Mouse (Mus musculus) embryonic stem cell, embryonic (primary cell): ENCODE measurements at regions not wholly inside any gene's neighbourhood (a gene's known extent, or its start where the extent isn't known, plus 50 kb on each side); places are given as distances from the start of the nearest gene placed in this dataset.

Source experiments
- CTCF ChIA-PET, 4 experiments: fragments of 300-600 bp in 2 of 4; fragments of 350-600 bp in 2 of 4; sonication (Branson Sonifier 250); formaldehyde crosslinking; loops; one replicate each; lab custom pipeline; 2022; ENCODE audit warnings: inconsistent platforms in 2 of 4; lab: Charles Lee
- POLR2A ChIA-PET, 4 experiments: fragments of 300-600 bp in 2 of 4; fragments of 350-600 bp in 2 of 4; sonication (Branson Sonifier 250); formaldehyde crosslinking; loops; one replicate each; lab custom pipeline; 2022; ENCODE audit warnings: antibody characterized with exemption in 4 of 4, inconsistent platforms in 1 of 4; lab: Charles Lee

DNA sequence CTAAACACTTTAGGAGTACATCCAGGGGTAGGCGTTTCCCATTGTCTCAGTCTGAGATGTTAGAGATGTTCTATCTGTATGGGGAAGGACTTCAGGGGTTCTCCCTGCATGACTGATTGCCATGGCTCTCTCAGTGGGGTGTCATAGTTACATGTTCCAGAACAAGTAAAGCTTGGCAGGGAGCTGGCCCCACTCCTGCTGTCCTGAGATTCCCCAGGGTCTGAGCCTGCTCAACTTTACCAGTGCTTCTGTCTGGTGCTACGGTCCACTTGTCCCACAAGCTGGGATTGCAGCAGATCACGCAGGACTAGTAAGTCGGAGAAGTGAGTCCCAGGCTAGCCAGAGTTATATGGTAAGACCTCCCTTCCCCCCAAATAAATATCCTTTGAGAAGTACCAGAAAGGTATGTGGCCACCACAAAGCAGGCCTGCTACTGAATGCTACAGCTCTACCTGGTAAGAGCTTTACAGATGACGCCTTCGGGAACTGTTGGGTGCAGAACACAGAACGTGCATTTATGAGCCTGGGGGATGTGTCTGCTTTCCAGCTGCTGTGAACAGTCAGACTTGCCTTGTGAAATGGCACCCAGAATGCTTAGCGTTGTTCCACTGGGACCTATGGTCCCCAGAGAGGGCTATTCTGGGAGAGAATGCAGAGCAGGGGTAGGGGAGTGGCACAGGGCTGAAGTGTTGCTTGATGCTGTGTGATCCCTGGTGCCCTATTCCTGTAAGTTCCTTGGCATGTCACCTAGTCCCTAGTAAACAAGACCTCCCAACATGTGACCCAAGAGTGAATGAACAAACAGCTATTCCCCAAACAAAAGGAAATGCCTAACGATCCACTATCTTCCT, 148.9 kb upstream of the Tgfbr2 start:
- POLR2A ChIA-PET: interaction anchor here in 1 of 4 experiments (1.0 to 1.4 kb wide), 3 partner anchors 11 to 39 kb away, joined by 3 to 4 read pairs (median 4); no protein-coding TSS in a partner anchor

DNA sequence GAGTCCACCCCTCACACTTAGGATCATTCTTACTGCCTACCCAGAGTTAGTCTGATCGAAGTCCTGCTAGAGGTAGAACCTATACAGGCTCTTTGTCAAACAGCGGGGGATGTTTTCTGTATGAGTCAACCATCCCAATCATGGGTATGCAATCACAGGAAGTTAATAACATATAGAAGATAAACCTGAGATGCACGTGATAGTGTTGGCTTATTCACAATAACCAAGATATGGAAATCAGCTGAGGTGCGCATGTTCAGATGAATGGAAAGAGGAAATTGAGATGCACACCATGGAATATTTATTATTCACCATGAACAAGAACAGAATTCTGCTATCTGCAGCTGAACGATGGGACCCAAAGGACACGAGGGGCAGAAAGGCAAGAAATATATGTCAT, 146.7 kb upstream of the Tgfbr2 start:
- ChIA-PET CTCF (no interaction called here), POLR2A (no interaction called here)

More for the DNA sequence above, 148.9 kb upstream of the Tgfbr2 start:
- CTCF ChIA-PET: no interaction called here

DNA sequence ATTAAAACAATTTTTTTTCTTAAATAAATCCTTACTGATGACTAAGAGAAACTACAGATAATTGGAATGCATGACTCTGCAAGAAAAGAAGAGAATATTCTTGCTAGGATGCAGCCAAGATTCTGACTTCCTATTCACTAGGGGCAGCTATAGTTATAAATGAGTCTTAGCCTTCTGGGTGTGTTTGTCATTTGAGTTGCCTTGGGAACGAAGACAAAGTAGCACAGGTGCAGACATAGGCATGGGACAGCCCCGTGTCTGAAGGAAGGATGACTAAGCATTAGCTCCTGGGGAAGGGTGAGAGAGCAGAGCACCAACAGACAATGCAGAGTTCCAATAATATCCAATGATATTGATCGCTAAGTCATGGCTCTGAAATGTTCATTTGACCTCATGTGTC, 144.3 kb upstream of the Tgfbr2 start:
- POLR2A ChIA-PET: interaction anchor here in 1 of 4 experiments (1.5 kb wide), 1 partner anchor 27 kb away, joined by 4 read pairs; no protein-coding TSS in a partner anchor

DNA sequence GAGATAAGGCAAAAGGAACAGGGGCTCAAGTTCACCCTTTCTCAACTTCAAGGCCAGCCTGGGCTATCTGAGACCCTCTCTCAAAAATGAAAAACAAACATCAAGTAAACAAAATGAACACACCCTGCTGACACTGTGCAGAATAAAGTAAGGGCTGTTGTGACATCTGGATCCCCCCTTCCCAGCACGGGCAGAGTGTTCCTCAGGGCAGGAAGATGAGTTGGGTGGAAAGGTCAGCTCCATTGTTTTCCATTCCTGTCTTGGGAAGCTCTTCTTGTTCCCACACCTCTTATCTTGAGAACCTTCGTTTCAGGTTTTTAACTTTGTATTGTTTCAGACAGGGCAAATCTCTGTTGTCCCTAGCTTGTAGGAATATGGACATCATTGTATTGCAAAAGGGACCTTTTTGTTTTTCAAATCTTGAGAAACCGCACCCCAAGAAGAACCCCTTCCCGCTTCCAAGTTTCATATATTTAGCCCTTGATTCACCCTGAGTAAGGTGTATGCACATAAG, 141.5 kb upstream of the Tgfbr2 start:
- ChIA-PET POLR2A (interaction anchor here in 2 of 4 experiments (0.6 to 1.3 kb wide), 2 partner anchors 33 to 119 kb away, joined by 3 to 4 read pairs; no protein-coding TSS in a partner anchor), CTCF (no interaction called here)

More for the DNA sequence above, 144.3 kb upstream of the Tgfbr2 start:
- CTCF ChIA-PET: interaction anchor here in 1 of 4 experiments (1.2 kb wide), 1 partner anchor 9 kb away, joined by 4 read pairs; no protein-coding TSS in a partner anchor

DNA sequence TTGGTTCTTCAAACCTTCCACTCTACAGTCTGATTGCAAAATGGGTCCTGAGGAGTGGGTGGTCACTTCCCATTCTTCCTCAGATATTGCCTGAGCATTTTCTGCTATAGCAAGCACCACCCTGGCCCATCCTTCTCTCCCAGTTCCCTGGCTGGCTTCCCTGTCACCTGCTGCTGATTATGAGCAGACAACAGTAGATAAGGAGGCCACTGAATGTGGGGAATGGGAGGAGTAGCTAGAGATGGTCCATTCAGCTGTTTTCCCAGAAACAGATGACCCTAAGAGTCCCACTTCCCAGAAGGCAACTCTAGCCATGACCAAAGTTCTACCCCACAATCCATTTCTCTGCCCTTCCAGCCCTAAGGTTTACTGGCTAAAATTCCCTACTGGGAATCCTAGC, 139.6 kb upstream of the Tgfbr2 start:
- ChIA-PET POLR2A (interaction anchor here in 1 of 4 experiments (1.0 kb wide), 1 partner anchor 31 kb away, joined by 3 read pairs; no protein-coding TSS in a partner anchor), CTCF (no interaction called here)

DNA sequence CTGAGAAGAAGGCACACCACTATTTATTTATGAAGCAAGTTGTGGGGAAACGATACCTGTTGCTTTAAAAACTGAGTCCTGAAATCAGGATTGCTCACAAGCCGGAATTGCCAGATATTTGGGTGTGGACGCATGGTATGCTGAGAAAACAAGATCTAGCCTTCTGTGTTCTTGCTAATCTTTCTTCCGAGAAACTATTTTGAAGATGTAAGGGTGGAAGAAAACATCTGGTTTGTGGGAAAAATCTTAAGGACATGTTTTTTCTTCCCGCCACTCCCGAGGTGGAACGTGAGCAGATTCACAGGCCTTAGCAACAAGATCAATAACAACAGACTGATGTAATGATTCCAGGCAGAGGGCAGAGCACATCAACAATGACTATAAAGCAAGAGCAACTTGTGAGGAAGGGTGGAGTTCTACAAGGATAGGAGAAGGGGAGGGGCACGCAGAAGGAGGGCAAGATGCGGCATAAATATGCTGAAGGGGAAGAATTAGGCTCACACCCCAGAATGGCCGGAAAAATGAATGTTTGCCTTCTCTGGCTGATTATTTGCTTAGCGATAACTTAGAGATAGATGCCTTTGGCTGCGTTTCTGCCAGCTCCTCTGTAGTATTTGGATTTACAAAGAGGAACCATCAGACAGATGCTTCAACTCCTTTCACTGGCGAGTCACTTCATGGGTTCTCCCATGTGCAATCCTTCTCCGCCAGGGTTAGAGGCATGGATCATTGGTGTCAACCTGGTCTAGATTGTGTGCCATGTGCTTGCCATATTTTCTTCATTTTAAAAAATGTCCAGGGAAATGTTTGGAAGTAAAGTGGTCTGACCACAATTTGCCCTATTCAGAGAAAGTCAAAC, 139.0 kb upstream of the Tgfbr2 start:
- ChIA-PET POLR2A (interaction anchor here in 1 of 4 experiments (1.0 kb wide), 1 partner anchor 30 kb away, joined by 3 read pairs; no protein-coding TSS in a partner anchor), CTCF (no interaction called here)

DNA sequence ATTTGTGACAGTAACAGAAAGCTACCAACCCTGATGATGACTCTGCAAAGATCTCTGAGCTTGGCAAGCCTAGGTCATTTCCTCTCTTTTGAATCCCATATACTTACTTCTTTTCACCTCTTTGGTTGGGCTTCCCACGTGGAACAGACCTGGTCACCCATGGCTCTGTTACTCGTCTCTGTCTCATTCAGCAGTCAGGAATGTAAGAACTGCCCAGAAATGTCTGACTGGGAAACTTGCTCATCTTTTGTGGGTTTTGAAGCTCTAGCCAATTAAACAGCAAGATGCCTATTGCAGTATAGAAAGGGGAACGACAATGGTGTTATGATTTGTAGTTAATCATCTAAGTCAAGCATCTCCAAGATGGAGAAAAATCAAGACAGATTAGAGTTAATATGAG, 136.2 kb upstream of the Tgfbr2 start:
- CTCF ChIA-PET: no interaction called here

DNA sequence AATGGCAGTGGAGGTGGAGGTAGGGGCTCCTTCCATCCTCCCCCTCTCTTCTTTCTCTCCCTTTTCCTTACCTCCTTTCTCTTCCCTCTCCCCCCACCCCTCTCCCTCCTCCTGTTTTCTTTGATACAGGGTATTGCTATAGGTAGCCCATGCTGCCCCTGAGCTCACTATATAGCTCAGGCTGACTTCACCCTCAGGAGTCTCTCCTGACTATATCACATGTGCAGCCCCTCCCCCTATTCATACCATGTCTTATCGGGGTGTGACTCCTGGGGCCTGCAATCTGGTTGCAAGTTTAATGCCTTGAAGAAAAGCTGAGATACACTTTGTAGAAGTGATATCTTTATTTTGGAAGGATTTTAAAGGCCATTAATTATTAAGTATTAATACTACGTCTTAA, 126.4 kb upstream of the Tgfbr2 start:
- CTCF ChIA-PET: interaction anchor here in 1 of 4 experiments (0.6 kb wide), 1 partner anchor 1213 kb away, joined by 3 read pairs; no protein-coding TSS in a partner anchor
- POLR2A ChIA-PET: no interaction called here

More for the DNA sequence above, 136.2 kb upstream of the Tgfbr2 start:
- POLR2A ChIA-PET: interaction anchor here in 1 of 4 experiments (0.6 kb wide), 1 partner anchor 177 kb away, joined by 3 read pairs; no protein-coding TSS in a partner anchor

DNA sequence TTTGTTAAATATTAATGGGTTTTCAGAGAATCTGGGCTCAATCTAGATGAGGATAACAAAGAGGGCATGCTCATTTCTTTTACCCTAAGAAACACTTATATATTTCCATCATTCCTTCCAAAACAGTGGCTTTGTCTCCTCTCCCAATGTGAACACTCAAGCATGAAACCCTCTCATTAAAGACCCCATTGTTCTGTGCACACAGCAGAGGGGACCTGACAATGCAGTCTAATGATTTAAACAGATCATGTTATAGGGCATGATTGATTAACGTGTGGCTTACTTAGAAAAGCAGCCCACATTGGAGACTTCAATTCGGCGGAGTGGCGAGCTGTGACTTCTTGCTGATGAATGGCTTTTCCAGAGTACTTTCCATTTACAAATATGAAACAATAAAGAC, 123.6 kb upstream of the Tgfbr2 start:
- CTCF ChIA-PET: no interaction called here
- POLR2A ChIA-PET: no interaction called here

DNA sequence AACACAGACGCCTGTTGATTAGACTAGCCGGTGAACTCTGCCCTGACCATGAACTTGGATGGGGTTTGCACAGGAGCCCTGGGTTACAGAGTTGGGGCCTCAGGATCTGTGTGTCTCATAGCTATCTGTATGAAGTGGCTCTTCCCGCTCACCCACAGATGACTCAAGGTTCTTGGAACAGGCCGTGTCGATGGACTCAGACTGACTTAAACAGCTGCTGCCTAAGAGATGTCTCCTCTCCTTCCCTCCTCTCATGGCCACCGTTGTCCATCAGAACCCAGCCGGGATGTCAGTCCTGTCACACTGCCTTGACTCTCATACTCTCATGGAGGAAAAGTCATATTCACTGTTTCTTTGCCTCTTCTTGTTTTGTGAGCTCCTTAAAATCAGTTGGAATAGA, 121.2 kb upstream of the Tgfbr2 start:
- ChIA-PET CTCF (no interaction called here), POLR2A (no interaction called here)

DNA sequence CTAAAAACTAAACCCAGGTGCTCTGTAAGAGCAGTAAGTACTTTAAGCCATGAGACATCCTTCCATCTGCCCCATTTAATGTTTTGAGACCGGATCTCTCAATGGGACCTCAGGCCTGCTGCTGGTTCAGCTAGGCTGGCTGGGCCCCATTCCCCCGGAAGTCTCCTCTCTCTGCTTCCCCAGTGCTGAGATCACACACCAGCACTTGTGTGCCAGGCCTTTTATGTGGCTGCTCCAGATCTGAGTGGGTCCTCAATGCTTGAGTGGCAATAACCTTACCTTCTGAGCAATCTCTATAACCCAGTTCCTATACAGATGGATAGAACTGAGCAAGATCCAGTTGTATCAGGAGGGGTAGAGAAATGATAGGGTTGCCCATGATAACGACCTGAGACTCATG, 118.9 kb upstream of the Tgfbr2 start:
- CTCF ChIA-PET: no interaction called here
- POLR2A ChIA-PET: no interaction called here

DNA sequence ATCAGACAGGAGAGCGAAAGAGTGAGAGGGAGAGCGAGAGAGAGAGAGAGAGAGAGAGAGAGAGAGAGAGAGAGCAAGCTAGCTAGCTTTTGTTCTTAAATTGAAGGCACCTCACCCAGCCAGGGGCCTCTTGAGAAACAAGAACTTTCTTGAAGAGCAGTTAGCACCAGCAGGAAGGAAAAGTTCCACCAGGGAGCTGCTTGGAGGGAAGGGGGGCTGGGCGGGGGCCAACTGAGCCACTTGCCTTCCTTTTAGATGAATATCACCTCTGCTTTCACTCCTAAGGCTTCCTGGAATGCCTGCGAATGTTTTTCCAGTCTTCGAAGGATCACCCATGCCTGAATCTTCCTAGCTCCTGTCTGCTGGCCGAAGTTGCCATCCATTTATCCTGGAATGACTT, 118.0 kb upstream of the Tgfbr2 start:
- ChIA-PET POLR2A (interaction anchor here in 1 of 4 experiments (0.6 kb wide), 1 partner anchor 10 kb away, joined by 3 read pairs; no protein-coding TSS in a partner anchor), CTCF (no interaction called here)

DNA sequence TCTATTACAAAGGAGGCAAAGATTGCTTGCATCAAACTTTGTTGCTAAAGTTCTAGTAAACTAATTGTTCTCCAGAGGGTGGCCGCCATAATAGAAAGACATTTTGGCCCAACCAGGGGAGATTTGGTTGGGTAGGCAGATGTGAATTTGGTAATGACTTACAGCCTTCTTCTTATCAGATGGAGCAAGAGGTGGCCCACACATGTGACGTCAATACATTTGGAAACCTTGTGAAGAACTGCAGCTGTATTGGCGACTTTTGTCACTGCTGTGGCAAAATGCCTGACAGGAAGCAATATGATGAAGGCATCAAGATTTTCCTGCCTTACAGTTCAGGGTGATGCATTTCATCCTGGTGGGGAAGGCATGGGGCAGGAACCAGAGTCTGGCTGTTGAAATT, 116.5 kb upstream of the Tgfbr2 start:
- CTCF ChIA-PET: no interaction called here

DNA sequence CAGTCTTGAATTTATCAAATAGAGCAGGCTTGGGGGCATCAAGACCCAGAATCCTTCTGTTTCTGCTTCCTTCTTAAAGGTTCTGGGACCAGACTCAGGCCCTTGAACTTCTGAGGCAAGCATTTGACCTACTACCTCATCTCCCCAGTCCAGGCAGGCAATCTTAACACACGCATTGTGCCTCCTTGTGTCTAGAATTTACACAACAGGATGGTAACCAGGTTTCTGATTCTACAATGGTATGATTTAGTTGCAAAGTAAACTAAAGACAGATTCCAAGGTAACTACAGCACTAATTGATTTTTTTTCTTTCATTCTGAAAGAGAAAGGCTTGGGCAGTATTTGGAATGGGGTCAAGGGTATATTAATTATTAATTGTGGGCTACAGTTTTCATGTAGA, 115.7 kb upstream of the Tgfbr2 start:
- ChIA-PET CTCF (no interaction called here), POLR2A (no interaction called here)

More for the DNA sequence above, 116.5 kb upstream of the Tgfbr2 start:
- POLR2A ChIA-PET: no interaction called here

DNA sequence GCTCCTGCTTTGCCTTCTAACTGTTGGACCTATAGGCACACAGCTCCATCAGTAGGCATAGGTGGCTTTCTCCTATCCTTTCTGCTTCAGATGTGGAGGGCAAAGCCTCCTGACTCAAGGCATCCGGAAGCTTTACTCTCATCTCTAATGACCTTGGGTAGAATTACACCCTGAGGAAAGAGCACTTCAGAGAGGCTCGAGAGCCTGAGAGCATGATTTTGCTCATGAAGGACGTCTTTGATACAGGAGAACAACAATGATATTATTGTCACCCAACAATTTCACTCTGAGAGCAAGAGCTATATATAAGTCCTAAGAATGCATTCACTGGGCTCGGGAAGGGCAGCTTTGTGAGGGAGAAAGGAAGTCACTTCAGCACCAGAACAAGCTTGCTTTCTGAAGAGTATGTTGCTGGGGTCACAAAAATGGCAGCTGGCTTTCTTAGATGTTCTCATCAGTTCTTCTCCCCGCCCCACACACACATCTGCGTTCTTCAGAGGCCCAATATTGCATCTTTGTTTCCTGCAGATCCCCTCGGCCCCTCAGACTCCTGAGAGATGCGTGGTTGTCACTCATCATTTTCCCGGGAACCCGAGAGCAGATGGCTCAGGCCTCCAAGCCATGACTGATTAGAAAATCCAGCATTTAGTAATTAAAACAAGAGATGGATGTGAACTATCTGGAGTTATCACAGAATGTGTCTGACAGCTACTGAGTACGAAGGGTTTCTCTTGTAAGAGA, 110.7 kb upstream of the Tgfbr2 start:
- CTCF ChIA-PET: interaction anchor here in 1 of 4 experiments (0.5 kb wide), 1 partner anchor 107 kb away, joined by 8 read pairs; no protein-coding TSS in a partner anchor
- POLR2A ChIA-PET: interaction anchor here in 2 of 4 experiments (0.6 to 1.3 kb wide), 2 partner anchors 108 to 552 kb away, joined by 3 read pairs; no protein-coding TSS in a partner anchor

DNA sequence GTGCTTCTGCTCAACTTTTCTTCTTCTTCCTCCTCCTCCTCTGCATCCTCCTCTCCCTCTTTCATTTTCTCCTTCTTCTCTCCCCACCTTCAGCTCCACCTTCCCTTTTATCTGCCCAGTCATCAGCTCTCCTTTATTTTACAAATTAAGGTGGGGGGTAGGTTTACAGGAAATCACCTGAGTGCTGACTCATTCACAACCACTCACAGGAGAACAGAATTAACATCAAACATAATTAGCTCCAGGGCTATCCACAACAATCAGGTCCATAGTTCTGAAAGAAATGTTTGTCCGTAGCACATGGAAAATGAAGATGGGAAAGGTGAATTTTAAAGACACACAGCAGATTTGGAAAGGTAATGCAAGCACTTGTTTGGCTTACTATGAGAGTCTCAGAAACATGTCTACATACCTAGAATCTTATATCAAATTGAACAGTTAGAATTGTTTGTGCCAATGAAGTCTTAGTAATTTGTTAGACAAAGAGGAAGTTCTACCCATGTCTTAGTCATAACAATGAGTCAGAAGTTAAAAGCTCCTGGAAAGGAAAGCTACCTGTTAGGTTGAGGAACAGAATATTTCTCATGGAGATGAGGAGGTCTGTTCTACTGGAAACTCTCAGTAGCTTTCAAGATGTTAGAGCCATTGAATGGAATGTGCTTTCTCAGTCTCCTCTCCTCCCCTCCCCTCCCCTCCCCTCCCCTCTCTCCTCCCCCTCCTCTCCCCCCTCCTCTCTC, 108.8 kb upstream of the Tgfbr2 start:
- POLR2A ChIA-PET: interaction anchor here in 3 of 4 experiments (0.5 to 1.7 kb wide), 7 partner anchors 9 to 181 kb away, joined by 3 read pairs; partner anchors contain the start of gene Tgfbr2 (in 1 of the 3)
- CTCF ChIA-PET: no interaction called here

DNA sequence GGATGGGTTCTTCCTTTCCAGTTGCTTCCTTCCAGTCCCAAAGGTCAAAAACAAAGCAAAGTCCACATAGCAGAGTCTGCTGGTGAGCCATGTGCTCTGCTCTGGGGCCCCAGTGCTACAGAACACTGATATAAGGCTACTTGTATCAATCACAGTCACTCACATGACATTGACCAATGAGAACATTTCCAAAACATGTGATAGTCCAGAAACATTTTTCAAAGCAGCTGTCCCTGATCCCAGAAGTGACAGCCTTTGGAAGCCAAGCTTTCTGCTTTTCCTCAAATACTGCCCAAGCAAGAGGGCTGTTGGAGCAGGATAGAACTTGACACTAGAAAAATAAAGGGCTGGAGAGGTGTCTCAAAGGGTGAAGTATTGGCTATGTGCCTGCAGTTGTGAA, 106.5 kb upstream of the Tgfbr2 start:
- POLR2A ChIA-PET: no interaction called here
- CTCF ChIA-PET: interaction anchor here in 1 of 4 experiments (0.7 kb wide), 1 partner anchor 240 kb away, joined by 3 read pairs; no protein-coding TSS in a partner anchor
